Mouse (Mus musculus) forebrain, embryonic 10.5 days (tissue): ENCODE data around the gene Rrp12. TPM values are rescaled to one million over a fixed set of nuclear protein-coding genes. Genes with fewer than 3 reads are reported as not detected.
"Not testable (repeated sequence)": the region's sequence is repeated elsewhere in the genome, so short reads cannot be mapped to it uniquely, and the experiment has no call there.

Experiments used
- DNase-seq: peaks from one replicate; pipeline ENCODE4 v3.0.0-alpha.2; 2017; ENCODE audit warnings: low spot score; ENCODE audit errors: extremely low spot score
- H3K27ac ChIP-seq: fragments of 300-500 bp; sonication (generic); 2 replicates; pipeline ENCODE4 v1.5.1; 2016; ENCODE audit warnings: mild to moderate bottlenecking
- H3K27me3 ChIP-seq: fragments of 300-500 bp; sonication (generic); 2 replicates; pipeline ENCODE4 v1.6.1; 2016; ENCODE audit warnings: mild to moderate bottlenecking; ENCODE audit not compliant: poor library complexity, severe bottlenecking
- H3K36me3 ChIP-seq: fragments of 300-500 bp; sonication (generic); replicated peaks from 2 replicates; pipeline ENCODE4 v1.6.1; 2016; ENCODE audit warnings: mild to moderate bottlenecking, moderate library complexity
- H3K4me1 ChIP-seq: fragments of 300-500 bp; sonication (generic); 2 replicates; pipeline ENCODE4 v1.6.1; 2016
- H3K4me3 ChIP-seq: fragments of 300-500 bp; sonication (generic); 2 replicates; pipeline ENCODE4 v1.5.1; 2016; ENCODE audit warnings: mild to moderate bottlenecking, moderate library complexity
- H3K9me3 ChIP-seq: fragments of 300-500 bp; sonication (generic); 2 replicates; pipeline ENCODE4 v1.6.1; 2016; ENCODE audit warnings: mild to moderate bottlenecking, moderate library complexity
- whole genome bisulfite sequencing: fragments of 180-500 bp; shearing (Covaris S2); methylation state at CpG from one replicate; pipeline ENCODE4 v1.1.7; 2016; 5-methylcytosine and 5-hydroxymethylcytosine counted together
- polyA plus RNA-seq: library from polyadenylated mRNA; unstranded; fragments of >200 nt; fragmentation: Nextera tagmentation; extraction: Ambion mirVana; gene quantifications from 2 replicates; pipeline ENCODE4 v1.2.1, GENCODE M21; 2016

Rrp12 gene
- polyA plus RNA-seq = 43.8 and 43.9 TPM in 2 replicates

DNA sequence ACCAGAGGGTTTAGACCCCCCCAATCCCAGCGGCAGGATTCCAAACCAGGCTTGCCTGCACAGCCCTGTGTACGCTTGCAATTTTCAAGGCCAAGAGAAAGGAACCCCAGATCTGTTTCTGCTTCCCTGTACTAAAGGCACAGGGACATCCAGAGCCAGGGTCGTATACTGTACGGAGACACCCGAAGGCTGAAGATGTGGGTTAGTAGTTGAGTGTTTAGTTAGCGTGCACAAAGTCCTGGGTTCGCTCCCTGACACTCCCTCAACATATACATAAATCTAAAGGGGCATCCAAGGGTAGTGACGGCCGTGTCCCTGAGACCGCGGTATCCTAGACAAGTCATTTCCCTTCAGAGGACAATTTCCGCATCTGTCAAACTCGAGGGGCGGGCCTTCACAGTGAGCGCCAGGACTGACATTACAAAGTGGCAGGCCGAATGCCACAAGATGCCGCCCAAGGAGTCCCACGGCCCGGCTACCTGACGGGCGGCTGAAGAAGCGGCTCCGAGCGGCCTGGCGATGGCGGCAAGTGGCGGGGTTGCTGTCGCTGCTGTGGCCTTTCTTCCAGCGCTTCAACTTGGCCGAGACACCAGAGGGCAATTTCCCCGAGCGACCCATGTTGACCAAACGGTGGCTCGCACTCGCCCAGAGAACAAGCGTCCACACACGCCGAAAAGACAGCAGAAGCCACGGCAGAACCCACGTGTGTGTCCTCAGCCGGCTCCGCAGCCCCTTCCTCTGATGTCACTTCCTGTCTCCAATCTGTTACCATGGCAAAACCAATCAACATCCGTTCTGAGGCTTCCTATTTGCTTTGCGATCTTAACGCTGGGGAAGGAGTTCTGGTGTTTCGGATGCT, at the start of gene Rrp12:
Rrp12 (minus strand) TSS at position 714 of the 859 bp plus-strand sequence.
- no peaks in the 10 kb centered on the region for H3K27me3 ChIP-seq
- peak within 1 kb of the TSS; percentile 75 for H3K27ac ChIP-seq
- peak; percentile 83 for DNase-seq
- H3K9me3 ChIP-seq = no peaks in the 10 kb centered on the region
- H3K36me3 ChIP-seq = peaks cover 27% of the 10 kb centered on the region
- peak within 1 kb of the TSS; percentile 83 for H3K4me3 ChIP-seq
- peaks cover 20% of the 10 kb centered on the region for H3K4me1 ChIP-seq
- 1% methylated on average over 46 of the region's 46 CpGs for WGBS

DNA sequence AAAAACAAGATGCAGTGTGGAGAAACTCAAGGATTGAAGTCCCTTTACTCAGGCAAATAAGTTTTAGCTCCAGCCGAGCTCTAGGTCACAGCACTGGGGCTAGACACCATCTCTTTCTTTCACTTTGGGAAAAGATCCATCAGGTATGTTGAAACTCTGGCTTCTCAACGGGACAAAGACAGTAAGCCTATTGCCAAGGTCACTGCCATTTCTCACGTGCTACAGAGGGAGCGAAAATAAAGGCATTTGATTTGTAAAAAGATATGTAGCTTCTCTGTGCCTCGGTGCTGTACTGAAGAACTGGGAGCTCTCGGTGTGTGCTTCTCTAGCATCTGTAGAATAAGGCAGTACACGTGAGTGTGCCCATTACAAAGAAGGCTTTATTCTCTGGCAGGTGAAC, 47.9 kb upstream of the Rrp12 start:
- Histone ChIP-seq H3K9me3 (peaks cover 10% of the 10 kb centered on the region; the same call in 1 of the 2 replicates), H3K4me3 (no peak overlapping the region), H3K36me3 (peaks cover 99% of the 10 kb centered on the region), H3K4me1 (no peaks in the 10 kb centered on the region), H3K27ac (no peak overlapping the region), H3K27me3 (no peaks in the 10 kb centered on the region)
- 89% methylated on average over 7 of the region's 7 CpGs for WGBS
- DNase-seq = no peak

DNA sequence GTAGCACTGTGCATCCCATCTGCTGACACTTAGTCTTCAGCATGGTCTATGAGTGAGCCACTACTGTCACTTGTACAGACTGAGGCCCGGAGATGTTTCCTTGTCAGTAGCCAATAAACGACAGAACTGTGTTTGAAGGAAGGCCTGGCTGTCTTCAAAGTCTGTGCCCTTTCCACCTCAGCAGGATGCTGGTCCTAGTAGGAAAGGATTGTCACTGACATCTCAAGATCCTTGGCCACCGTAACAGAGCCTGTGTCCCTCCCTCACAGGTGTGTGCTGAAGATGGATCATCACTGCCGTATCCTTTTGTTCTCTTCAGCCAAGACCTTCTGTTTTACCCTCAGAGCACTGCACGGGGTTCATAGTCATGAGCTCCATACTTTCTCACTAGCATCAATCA, 42.6 kb upstream of the Rrp12 start:
- Histone ChIP-seq H3K9me3 (no peaks in the 10 kb centered on the region), H3K4me3 (no peak overlapping the region), H3K4me1 (peaks cover 15% of the 10 kb centered on the region), H3K36me3 (peaks cover 79% of the 10 kb centered on the region), H3K27ac (no peak overlapping the region), H3K27me3 (no peaks in the 10 kb centered on the region)
- no peak for DNase-seq
- 94% methylated on average over 5 of the region's 5 CpGs for WGBS

DNA sequence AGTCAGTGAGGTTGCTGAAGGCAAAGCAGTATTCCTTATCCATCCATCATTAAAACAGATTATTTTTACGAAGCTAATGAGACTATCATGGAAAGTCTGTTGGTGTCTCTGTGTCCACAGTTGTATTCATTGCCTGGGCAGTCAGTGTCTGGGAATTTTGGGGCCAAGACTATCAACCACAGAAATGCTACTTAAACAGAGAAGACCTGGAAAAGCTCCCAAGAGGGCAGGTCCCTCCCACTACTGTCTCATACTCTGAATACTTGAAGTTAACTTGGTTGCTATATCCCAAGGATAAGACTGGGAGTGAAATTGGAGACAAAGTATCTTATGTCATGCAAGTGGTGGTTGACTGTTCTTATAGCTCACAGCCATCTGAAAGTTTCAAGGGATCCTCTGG, 39.9 kb upstream of the Rrp12 start:
- Histone ChIP-seq H3K4me1 (peaks cover 25% of the 10 kb centered on the region), H3K27me3 (no peaks in the 10 kb centered on the region), H3K27ac (no peak overlapping the region), H3K4me3 (no peak overlapping the region), H3K9me3 (no peaks in the 10 kb centered on the region), H3K36me3 (peaks cover 58% of the 10 kb centered on the region)
- no peak for DNase-seq
- WGBS = 94% methylated on average over 1 of the region's 1 CpGs

DNA sequence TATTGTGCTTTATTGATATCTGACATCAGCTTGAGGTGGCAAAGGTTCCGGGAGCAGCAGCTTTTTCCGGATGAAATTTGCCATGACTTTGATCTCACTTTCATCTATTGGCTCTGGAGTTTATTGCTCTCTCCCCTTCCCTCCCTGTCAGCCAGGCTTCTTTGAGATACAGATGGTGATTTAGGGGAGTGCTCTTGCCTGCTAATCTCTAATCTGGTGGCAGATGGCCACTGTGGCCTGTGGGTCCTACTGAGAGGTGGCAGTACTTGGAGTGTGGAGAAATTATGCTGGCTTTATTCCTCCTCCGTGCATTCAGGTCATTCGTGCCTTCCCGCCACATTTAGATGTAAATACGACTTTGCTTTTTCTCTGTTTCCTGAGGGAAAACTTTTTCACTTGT, 38.2 kb upstream of the Rrp12 start:
- Histone ChIP-seq H3K36me3 (peaks cover 56% of the 10 kb centered on the region), H3K27ac (peak overlapping the region; percentile 86)
- WGBS = 51% methylated on average over 6 of the region's 6 CpGs

DNA sequence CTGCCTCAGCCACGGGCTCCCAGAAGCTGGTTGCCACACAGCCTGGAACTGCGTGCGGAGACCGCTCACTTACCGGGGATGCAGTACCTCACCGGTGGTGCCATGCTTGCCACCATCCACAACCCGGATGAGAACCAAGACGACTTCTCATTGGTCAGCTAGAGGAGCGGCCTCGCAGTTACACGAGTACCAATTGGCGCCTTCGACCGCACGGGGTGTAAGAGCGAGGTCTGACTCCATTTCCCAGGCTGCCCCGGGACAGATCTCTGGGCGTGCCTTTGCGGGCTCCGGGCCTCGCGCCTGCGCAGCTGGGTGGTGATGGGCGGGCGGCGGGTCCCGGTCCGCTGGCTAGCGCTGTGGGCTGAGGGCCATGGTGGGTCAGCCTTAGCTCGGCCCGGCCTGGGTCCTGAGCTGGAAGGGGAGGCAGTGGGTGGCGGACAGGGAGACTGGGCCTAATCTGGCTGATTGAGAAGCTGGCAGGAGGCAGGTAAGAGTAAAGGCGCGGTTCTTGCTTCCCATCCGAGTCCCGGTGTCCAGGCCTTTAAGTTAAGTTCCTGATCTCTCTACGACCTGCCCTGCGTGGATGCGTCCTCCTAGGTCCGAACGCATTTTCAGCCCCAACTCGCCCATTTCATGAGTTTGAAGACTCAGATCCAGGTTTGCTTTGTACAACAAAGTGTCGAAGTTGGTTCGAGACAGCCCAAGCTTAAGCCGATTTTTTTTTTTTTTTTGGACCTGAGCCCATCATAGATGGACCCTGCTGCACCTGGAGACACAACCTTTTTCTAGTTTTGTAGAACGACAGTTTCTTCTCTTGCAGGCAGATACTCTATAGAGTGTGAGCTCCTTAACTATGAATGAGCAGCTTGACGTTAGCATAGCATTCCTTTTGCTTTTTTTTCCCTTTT, 37.5 kb upstream of the Rrp12 start, which contains the start of the genes Exosc1 and Zdhhc16:
Exosc1 (minus strand) TSS at position 245 of the 908 bp plus-strand sequence.
Zdhhc16 (plus strand) TSS at position 302 of the 908 bp plus-strand sequence.
- peak; percentile 98 for DNase-seq
- Histone ChIP-seq H3K27me3 (no peaks in the 10 kb centered on the region), H3K4me3 (peak within 1 kb of the TSS; percentile 98), H3K4me1 (peaks cover 25% of the 10 kb centered on the region), H3K9me3 (no peaks in the 10 kb centered on the region), H3K27ac (peak within 1 kb of the TSS; percentile 86), H3K36me3 (peaks cover 55% of the 10 kb centered on the region)
- WGBS = under 1% methylated on average over 47 of the region's 47 CpGs

More for the DNA sequence above, 38.2 kb upstream of the Rrp12 start:
- DNase-seq = no peak
- peaks cover 25% of the 10 kb centered on the region for H3K4me1 ChIP-seq
- H3K9me3 ChIP-seq = no peaks in the 10 kb centered on the region
- H3K27me3 ChIP-seq = no peaks in the 10 kb centered on the region
- H3K4me3 ChIP-seq = peak overlapping the region; percentile 98

DNA sequence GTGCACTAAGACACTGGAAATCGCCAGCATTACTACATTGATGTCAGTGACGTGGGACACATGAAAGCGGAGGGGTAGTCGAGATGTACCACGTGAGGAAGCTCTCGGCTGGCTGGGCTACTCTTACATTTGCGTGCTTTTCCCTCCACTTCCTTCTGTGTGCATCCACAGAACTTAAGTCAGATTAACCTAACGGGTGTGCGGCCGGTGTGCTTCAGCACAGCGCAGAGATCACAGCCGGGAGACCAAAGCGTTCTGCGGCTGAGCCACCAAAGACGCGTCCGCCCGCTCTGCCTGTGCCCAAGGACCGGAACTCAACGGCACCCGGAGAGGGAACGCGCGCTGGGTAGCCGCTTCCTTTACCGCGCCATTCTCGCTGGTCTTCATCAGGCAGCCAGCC, 36.7 kb upstream of the Rrp12 start:
- Histone ChIP-seq H3K27me3 (no peaks in the 10 kb centered on the region), H3K4me3 (peak overlapping the region; percentile 98), H3K27ac (peak overlapping the region; percentile 86), H3K9me3 (no peaks in the 10 kb centered on the region), H3K36me3 (peaks cover 55% of the 10 kb centered on the region), H3K4me1 (peaks cover 25% of the 10 kb centered on the region)
- no peak for DNase-seq
- whole genome bisulfite sequencing = under 1% methylated on average over 28 of the region's 28 CpGs

DNA sequence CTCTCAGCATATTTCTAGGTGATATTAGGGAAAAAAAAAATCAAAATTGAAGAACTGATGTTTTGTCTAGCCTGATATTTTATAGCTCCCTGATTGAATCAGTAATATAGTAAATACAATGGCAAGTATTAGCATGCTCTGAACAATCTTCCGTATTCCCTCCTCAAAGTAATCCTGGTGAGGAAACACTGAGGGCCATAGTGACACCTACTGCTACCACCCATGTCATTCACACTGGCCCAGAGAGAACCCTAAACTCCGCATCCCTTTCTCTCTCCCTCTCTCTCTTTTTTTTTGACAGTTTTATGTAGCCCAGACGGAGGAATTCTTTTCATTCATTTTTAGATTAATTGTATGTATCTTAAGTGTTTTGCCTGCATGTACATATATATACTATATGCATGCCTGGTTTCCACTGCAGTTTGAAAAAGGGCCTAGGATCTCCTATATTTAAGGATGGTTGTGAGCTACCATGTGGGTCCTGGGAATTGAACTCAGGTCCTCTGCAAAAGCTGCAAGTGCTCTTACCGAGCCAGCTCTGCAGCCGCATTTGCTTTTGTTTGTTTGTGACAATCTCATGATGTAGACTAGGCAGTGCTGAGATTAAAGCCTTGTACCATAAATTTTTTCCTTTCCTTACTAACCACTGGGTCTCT, 24.6 kb upstream of the Rrp12 start:
- peaks cover 88% of the 10 kb centered on the region for H3K36me3 ChIP-seq
- no peak for DNase-seq

DNA sequence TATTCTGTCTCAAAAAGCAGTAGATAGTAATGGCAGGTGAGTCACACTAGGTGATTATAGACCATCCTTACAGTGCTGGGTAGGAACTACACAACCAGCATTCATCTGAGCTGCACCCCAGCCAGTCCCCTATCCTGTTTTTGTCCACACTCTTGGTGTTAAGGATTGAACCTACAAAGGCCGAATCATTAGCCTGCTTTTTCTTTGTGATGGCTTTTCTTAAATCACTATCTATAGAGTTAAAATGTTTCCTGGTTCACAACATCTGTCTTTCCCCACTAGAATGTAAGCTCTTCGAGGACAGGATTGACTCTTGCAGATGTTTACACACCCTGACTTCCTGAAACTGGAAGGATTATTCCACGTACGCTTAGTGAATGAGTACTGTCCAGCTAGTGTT, 23.5 kb upstream of the Rrp12 start:
- Histone ChIP-seq H3K27ac (no peak overlapping the region), H3K36me3 (peaks cover 90% of the 10 kb centered on the region), H3K9me3 (no peaks in the 10 kb centered on the region), H3K4me3 (no peak overlapping the region), H3K27me3 (no peaks in the 10 kb centered on the region), H3K4me1 (peaks cover 8% of the 10 kb centered on the region)
- no peak for DNase-seq
- 82% methylated on average over 4 of the region's 4 CpGs for WGBS

More for the DNA sequence above, 24.6 kb upstream of the Rrp12 start:
- no peak overlapping the region for H3K27ac ChIP-seq
- no peaks in the 10 kb centered on the region for H3K9me3 ChIP-seq
- no peak overlapping the region for H3K4me3 ChIP-seq
- WGBS = 85% methylated on average over 5 of the region's 5 CpGs
- no peaks in the 10 kb centered on the region for H3K4me1 ChIP-seq
- no peaks in the 10 kb centered on the region for H3K27me3 ChIP-seq

DNA sequence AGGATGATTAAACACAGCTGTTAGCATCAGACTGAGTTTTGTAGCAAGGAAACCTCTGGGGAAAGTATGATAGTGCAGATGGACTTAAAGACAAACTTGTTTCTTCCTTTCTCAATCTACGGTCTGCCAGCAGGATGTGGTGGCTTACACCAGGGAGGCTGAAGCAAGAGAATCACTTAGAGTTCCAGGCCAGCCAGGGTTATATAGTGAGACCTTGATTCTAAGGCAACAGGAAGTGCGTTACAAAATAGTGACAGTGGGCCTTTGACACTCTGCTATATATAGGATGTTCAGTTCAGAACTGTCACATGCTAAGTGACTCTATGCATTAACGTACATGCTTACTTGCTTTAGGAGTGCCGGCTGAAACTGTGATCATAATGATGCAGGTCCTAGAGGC, 20.9 kb upstream of the Rrp12 start:
- 93% methylated on average over 4 of the region's 4 CpGs for WGBS
- H3K36me3 ChIP-seq = peaks cover 78% of the 10 kb centered on the region
- H3K4me3 ChIP-seq = no peak overlapping the region
- no peaks in the 10 kb centered on the region for H3K9me3 ChIP-seq
- no peak overlapping the region for H3K27ac ChIP-seq
- no peak for DNase-seq
- H3K4me1 ChIP-seq = peaks cover 26% of the 10 kb centered on the region
- H3K27me3 ChIP-seq = no peaks in the 10 kb centered on the region

DNA sequence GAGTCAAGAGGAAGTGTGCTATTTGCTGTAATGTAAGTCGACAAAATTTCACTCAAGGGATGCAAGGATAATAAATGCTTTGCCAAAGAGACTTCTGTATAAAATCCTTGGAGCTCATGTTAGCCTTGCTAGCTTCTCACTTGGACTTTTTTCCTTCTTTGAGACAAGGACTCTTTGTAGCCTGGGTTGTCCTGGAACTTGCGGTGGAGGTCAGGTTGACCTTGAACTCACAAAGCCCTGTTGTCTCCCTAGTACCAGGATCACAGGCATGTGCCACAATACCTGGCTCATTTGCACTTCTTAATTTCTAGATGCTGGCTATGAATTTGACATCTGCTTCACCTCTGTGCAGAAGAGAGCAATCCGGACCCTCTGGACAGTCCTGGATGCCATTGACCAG, 19.3 kb upstream of the Rrp12 start:
- DNase-seq = no peak
- peaks cover 62% of the 10 kb centered on the region for H3K36me3 ChIP-seq
- H3K4me1 ChIP-seq = peaks cover 26% of the 10 kb centered on the region
- H3K4me3 ChIP-seq = no peak overlapping the region; the same call in 1 of the 2 replicates
- WGBS = 96% methylated on average over 3 of the region's 3 CpGs
- H3K9me3 ChIP-seq = no peaks in the 10 kb centered on the region
- H3K27me3 ChIP-seq = no peaks in the 10 kb centered on the region
- no peak overlapping the region for H3K27ac ChIP-seq

DNA sequence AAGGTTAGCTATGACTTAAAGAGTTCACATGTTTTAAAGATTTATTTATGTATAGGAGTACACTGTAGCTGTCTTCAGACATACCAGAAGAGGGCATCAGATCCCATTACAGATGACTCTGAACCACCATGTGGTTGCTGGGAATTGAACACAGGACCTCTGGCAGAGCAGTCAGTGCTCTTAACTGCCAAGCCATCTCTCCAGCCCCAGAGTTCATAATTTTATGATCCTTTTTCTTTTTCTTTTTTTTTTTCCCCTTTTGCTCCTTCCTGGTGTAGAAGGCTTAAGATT, 18.6 kb upstream of the Rrp12 start:
- Histone ChIP-seq H3K4me1 (peaks cover 26% of the 10 kb centered on the region), H3K36me3 (peaks cover 54% of the 10 kb centered on the region), H3K4me3 (peak overlapping the region; percentile 81)
- not testable (repeated sequence) for H3K27ac ChIP-seq, H3K9me3 ChIP-seq, H3K27me3 ChIP-seq, DNase-seq
